Mouse (Mus musculus) ES-E14 (cell line): Measurements from ENCODE around the gene Polm. TPM values are rescaled to one million over a fixed set of nuclear protein-coding genes. Genes with fewer than 3 reads are reported as not detected.
A peak's percentile ranks its signal among the peaks of the same experiment; 100 is the strongest.

Experiments used
- DNase-seq: peaks from one replicate; pipeline ENCODE4 v3.0.0-alpha.2; 2013; ENCODE audit warnings: low read depth, low spot score
- H3K27ac ChIP-seq: 2 replicates; pipeline ENCODE4 v1.5.1; 2012; ENCODE audit warnings: low read depth, mild to moderate bottlenecking, low read length, moderate library complexity, mixed read lengths; ENCODE audit not compliant: poor library complexity, insufficient read depth, severe bottlenecking
- H3K36me3 ChIP-seq: 2 replicates; pipeline ENCODE4 v1.6.1; 2012; ENCODE audit warnings: mild to moderate bottlenecking, low read length, moderate library complexity, mixed read lengths; ENCODE audit not compliant: control insufficient read depth, poor library complexity, insufficient read depth, severe bottlenecking
- H3K4me1 ChIP-seq, 2 experiments: fragments of 150-350 bp in 1 of 2; sonication (generic) in 1 of 2; 2 replicates each; pipeline ENCODE4 v1.6.1; 2012; ENCODE audit warnings: low read length in 2 of 2, mild to moderate bottlenecking in 1 of 2, mixed read lengths in 1 of 2; ENCODE audit not compliant: control insufficient read depth in 2 of 2, insufficient read depth in 2 of 2, poor library complexity in 1 of 2
- H3K4me3 ChIP-seq, 2 experiments: fragments of 150-350 bp in 1 of 2; sonication (generic) in 1 of 2; 2 replicates each; pipeline ENCODE4 v1.5.1; 2012; ENCODE audit warnings: low read length in 2 of 2, low read depth in 1 of 2, mild to moderate bottlenecking in 1 of 2, mixed read lengths in 1 of 2; ENCODE audit not compliant: insufficient read depth in 1 of 2, poor library complexity in 1 of 2, severe bottlenecking in 1 of 2
- H3K9ac ChIP-seq: 2 replicates; pipeline ENCODE4 v1.6.1; 2012; ENCODE audit warnings: low read depth, mild to moderate bottlenecking, low read length, mixed read lengths; ENCODE audit not compliant: poor library complexity, insufficient read depth, severe bottlenecking
- H3K9me3 ChIP-seq: fragments of 150-350 bp; sonication (generic); 2 replicates; pipeline ENCODE4 v1.6.1; 2012; ENCODE audit warnings: low read depth, mild to moderate bottlenecking, low read length; ENCODE audit not compliant: control insufficient read depth, insufficient read depth
- CHD2 ChIP-seq: IDR thresholded peaks from 2 replicates; pipeline ENCODE4 v1.6.1; 2014; ENCODE audit warnings: mild to moderate bottlenecking, low read depth, low read length, inconsistent platforms
- HCFC1 ChIP-seq: IDR thresholded peaks from 2 replicates; pipeline ENCODE4 v1.6.1; 2012; ENCODE audit warnings: low read length, inconsistent platforms, borderline replicate concordance; ENCODE audit not compliant: insufficient read depth
- MAFK ChIP-seq: IDR thresholded peaks from 2 replicates; pipeline ENCODE4 v1.6.1; 2014; ENCODE audit warnings: mild to moderate bottlenecking, low read depth, low read length, inconsistent platforms; ENCODE audit not compliant: insufficient read depth
- ZC3H11A ChIP-seq: IDR thresholded peaks from 2 replicates; pipeline ENCODE4 v1.6.1; 2012; ENCODE audit warnings: low read depth, mild to moderate bottlenecking, inconsistent platforms, low read length, borderline replicate concordance
- ZNF384 ChIP-seq: IDR thresholded peaks from 2 replicates; pipeline ENCODE4 v1.6.1; 2012; ENCODE audit warnings: low read depth, low read length, inconsistent platforms
- in situ Hi-C, 2 experiments: fragments of 600-800 bp; cut with MboI; formaldehyde crosslinking; loops; one replicate each; pipeline ENCODE4 v1.15.1; 2025; ENCODE audit warnings: low sequenced_read_pairs in 2 of 2, inconsistent platforms in 1 of 2; ENCODE audit not compliant: unreplicated experiment in 2 of 2
- total RNA-seq: library from RNA; depleted of rRNA; stranded (reverse); fragments of 300-350 nt; gene quantifications from 2 replicates; pipeline ENCODE4 v1.2.3, GENCODE M21; 2012

Polm gene
- total RNA-seq, 1 experiment, result 6.7 TPM

DNA sequence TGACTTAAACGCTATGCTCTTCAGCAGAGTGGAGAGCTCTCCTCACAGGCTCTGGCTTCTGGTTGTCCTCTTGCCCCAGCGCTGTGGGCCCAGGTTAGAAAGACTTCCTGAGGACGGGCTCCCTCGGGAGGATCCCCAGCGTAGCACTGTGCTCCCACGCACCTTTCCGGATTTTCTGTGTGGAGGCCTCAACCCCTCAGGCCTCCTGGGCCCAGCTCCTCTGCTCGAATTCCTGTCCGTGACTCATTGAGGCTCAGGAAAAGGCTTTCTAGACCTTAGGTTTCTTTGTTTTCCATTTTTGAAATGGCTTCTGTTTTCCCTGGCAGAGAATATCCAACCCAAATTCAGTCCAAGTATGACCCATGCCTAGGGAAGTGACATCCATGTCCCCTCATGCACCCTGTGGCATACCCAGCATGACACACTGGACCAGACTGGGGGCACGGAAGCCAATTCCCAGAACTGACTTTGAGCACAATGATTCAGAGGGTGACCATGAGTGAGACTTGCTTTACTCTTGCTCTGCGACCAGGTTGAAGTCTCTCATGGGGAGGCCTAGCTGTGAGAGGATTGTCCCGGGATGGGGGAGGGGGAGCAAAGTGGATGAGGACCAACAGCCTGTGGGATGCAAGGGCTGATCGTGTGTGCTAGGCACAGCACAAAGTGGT is 22.2 kb upstream of the Polm start:
- Histone ChIP-seq H3K4me1 (peaks cover 0 to 4% of the 10 kb centered on the region in 2 experiments; a peak in 1 of 4 replicates), H3K9me3 (no peaks in the 10 kb centered on the region; the same call in 1 of the 2 replicates), H3K36me3 (no peaks in the 10 kb centered on the region), H3K27ac (no peak overlapping the region), H3K4me3 (no peak overlapping the region), H3K9ac (no peak overlapping the region)
- no peak for TF ChIP-seq HCFC1
- no peak for TF ChIP-seq ZC3H11A
- TF ChIP-seq CHD2, result no peak
- TF ChIP-seq MAFK, result no peak
- no peak for TF ChIP-seq ZNF384
- DNase-seq, result no peak
- in situ Hi-C loops, result no loop called here

DNA sequence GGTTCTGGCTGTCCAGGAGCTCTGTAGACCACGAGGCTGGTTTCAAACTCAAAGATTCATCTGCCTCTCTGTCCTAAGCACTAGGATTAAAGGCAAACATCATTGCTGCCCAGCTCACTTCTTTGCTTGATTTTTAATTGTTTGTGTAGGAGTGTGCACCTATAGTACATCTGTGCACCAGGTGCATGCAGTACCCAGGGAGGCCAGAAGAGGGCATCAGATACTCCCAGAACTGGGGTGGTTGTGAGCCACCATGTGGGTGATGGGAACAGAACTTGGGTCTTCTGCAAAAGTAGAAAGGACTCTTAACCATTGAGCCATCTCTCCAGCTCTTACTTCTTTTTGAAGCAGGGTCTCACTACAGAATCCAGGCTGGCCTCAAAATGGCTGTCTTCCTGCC is 20.9 kb upstream of the Polm start:
- H3K9ac ChIP-seq, result no peak overlapping the region
- no peaks in the 10 kb centered on the region; the same call in 1 of the 2 replicates for H3K9me3 ChIP-seq
- TF ChIP-seq HCFC1, result no peak
- peak; percentile 29; the same call in 1 of the 2 replicates for TF ChIP-seq ZC3H11A
- H3K36me3 ChIP-seq, result no peaks in the 10 kb centered on the region
- H3K4me1 ChIP-seq, result peaks cover 0 to 4% of the 10 kb centered on the region in 2 experiments; a peak in 1 of 4 replicates
- DNase-seq, result peak; percentile 50
- H3K4me3 ChIP-seq, result no peak overlapping the region
- in situ Hi-C loops, result no loop called here
- H3K27ac ChIP-seq, result no peak overlapping the region

DNA sequence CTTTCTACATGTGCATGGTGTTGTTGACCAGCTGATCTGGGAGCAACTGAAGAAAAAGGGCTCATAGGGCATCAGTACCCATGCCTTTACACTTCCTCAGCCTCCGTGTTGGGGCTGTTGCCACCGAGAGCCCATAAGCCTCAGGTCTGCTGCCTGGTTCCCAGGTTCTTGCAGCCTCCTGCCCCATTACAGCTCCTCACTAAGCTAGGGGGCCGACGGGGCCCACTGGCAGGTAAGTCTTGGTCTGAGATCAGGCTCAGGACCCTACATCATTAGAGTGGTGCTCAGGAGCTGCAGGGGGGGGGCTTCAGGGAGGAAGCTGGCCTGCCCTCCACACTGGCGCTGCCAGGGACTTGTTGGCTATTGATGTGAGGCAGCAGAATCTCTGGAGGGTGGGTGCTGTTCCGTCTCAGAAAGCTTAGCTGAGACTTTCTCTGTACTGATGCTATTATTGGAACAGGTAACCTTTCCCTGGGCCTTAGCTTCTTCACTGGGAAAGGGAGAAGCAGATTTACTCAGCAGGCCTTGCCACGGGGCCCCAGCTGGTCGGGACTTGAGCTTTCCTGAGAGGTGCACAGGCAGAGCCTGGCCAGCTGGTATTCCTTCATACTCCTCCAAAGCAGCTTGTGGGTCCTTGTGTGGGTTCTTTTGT is 18.8 kb upstream of the Polm start:
- no peaks in the 10 kb centered on the region; the same call in 1 of the 2 replicates for H3K9me3 ChIP-seq
- peaks cover 0 to 4% of the 10 kb centered on the region in 2 experiments; a peak in 1 of 4 replicates for H3K4me1 ChIP-seq
- TF ChIP-seq ZNF384 (no peak), CHD2 (no peak), MAFK (no peak), HCFC1 (no peak)
- no peak overlapping the region for H3K27ac ChIP-seq
- DNase-seq, result no peak
- no peaks in the 10 kb centered on the region for H3K36me3 ChIP-seq
- no peak overlapping the region for H3K4me3 ChIP-seq
- in situ Hi-C loops, result no loop called here
- H3K9ac ChIP-seq, result no peak overlapping the region

DNA sequence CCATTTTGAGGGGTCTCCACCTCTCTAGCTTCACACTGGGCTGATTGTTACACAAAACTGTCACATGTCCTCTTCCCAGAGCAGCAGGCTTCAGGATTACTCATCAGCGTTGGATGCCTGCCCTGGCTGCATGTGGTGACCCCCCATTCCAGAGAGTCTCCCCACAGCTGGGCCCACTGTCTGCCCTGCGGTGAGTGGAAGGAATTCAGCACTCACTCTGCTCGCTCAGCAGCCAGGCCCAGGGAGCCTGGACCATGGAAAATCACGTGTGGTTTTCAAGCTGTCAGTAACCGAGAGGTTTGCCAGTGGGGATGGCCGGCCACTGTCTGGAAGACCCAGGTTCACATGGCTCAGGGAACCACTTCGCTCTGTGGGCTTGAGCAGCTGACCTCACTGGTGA is 18.1 kb upstream of the Polm start:
- Histone ChIP-seq H3K36me3 (no peaks in the 10 kb centered on the region), H3K9ac (no peak overlapping the region)

More for the DNA sequence above, 18.1 kb upstream of the Polm start:
- in situ Hi-C loops, result no loop called here
- TF ChIP-seq ZNF384 (no peak), MAFK (no peak), CHD2 (no peak), HCFC1 (no peak), ZC3H11A (no peak)
- Histone ChIP-seq H3K27ac (no peak overlapping the region), H3K4me1 (peaks cover 0 to 4% of the 10 kb centered on the region in 2 experiments; a peak in 1 of 4 replicates), H3K9me3 (no peaks in the 10 kb centered on the region; the same call in 1 of the 2 replicates), H3K4me3 (no peak overlapping the region)
- DNase-seq, result no peak
